20 mouse cellular contexts compared by ENCODE assay signal in genomic region chr4:94620077-94620476, GRCm38 (mm10). TPM values are rescaled to one million over a fixed set of nuclear protein-coding genes. Genes with fewer than 3 reads are reported as not detected.
"Had no signal": no experiment of that assay in that cellular context is flagged by ENCODE, and none has a peak within 500 bp of the region (broad histone marks: within the 10 kb centered on the region; RNA-seq: fewer than 3 reads in every experiment).

No protein-coding gene starts in this region.

- H3K4me2 ChIP-seq: kidney, embryonic 15.5 days; limb, embryonic 12.5 days; limb, embryonic 15.5 days; liver, embryonic 11.5 days; lung, embryonic 14.5 days; midbrain, embryonic 13.5 days had no signal

- ATAC-seq: liver, postnatal 0 days; lung, postnatal 0 days; midbrain, embryonic 13.5 days; midbrain, embryonic 16.5 days had no signal

- H3K4me3 ChIP-seq: kidney, embryonic 15.5 days; limb, embryonic 12.5 days; limb, embryonic 15.5 days; megakaryocyte, embryonic 14.5 days; midbrain, embryonic 10.5 days; midbrain, embryonic 13.5 days had no signal

- H3K27ac ChIP-seq: kidney, embryonic 15.5 days; limb, embryonic 12.5 days; limb, embryonic 15.5 days; liver, embryonic 14.5 days; midbrain, embryonic 10.5 days; midbrain, embryonic 13.5 days had no signal

- H3K9ac ChIP-seq: kidney, embryonic 15.5 days; limb, embryonic 12.5 days; limb, embryonic 15.5 days; liver, embryonic 14.5 days; liver, postnatal 0 days; lung, embryonic 14.5 days; midbrain, embryonic 13.5 days had no signal

- H3K9me3 ChIP-seq: kidney, embryonic 15.5 days; limb, embryonic 12.5 days; limb, embryonic 15.5 days; megakaryocyte, embryonic 14.5 days; midbrain, embryonic 10.5 days; midbrain, embryonic 13.5 days had no signal

- DNase-seq: kidney, postnatal 10 days; kidney, postnatal 4 days; left cerebral cortex, postnatal 4 days; liver, postnatal 0 days; lung, embryonic 14.5 days; lung, postnatal 36 days; thymus, adult 2 months; thymus, postnatal 14 days; thymus, postnatal 4 days had no signal

- H3K27me3 ChIP-seq: kidney, embryonic 15.5 days; limb, embryonic 12.5 days; limb, embryonic 15.5 days; megakaryocyte, embryonic 14.5 days; midbrain, embryonic 13.5 days had no signal

RNA-seq across cellular contexts. Expression of gene Lrrc19, which starts 29.9 kb away (rescaled TPM):
- polyA plus RNA-seq: liver, postnatal 0 days; spleen, adult 2 months; thymus, adult 2 months had no signal
